Mouse (Mus musculus) ES-E14 (cell line): ENCODE measurements around the gene Tet1.

Source experiments
- CHD2 ChIP-seq: IDR thresholded peaks from 2 replicates; pipeline ENCODE4 v1.6.1; 2014; ENCODE audit warnings: mild to moderate bottlenecking, low read depth, low read length, inconsistent platforms
- HCFC1 ChIP-seq: IDR thresholded peaks from 2 replicates; pipeline ENCODE4 v1.6.1; 2012; ENCODE audit warnings: low read length, inconsistent platforms, borderline replicate concordance; ENCODE audit not compliant: insufficient read depth
- MAFK ChIP-seq: IDR thresholded peaks from 2 replicates; pipeline ENCODE4 v1.6.1; 2014; ENCODE audit warnings: mild to moderate bottlenecking, low read depth, low read length, inconsistent platforms; ENCODE audit not compliant: insufficient read depth
- ZC3H11A ChIP-seq: IDR thresholded peaks from 2 replicates; pipeline ENCODE4 v1.6.1; 2012; ENCODE audit warnings: low read depth, mild to moderate bottlenecking, inconsistent platforms, low read length, borderline replicate concordance
- ZNF384 ChIP-seq: IDR thresholded peaks from 2 replicates; pipeline ENCODE4 v1.6.1; 2012; ENCODE audit warnings: low read depth, low read length, inconsistent platforms

GRCm38 (mm10) chr10:62824474-62824873 is 84.3 kb downstream of the Tet1 start:
- TF ChIP-seq CHD2 (no peak), MAFK (no peak), ZC3H11A (no peak), ZNF384 (no peak), HCFC1 (no peak)
